Mouse (Mus musculus): ENCODE data around the gene Rftn1.
A peak's percentile ranks its signal among the peaks of the same experiment; 100 is the strongest.

Rftn1 gene

GRCm38 (mm10) chr17:50170935-50171545 lies 19.4 kb downstream of the Rftn1 start:
- no peak for DNase-seq (ENCODE audit: low read depth)

GRCm38 (mm10) chr17:50169946-50170427 lies 20.5 kb downstream of the Rftn1 start:
- DNase-seq (ENCODE audit: low read depth): no peak

- no peak for DNase-seq (ENCODE audit: low read depth)
Measured at GRCm38 (mm10) chr17:50160904-50161805, 29.3 kb downstream of the Rftn1 start.

GRCm38 (mm10) chr17:50160357-50160756 lies 30.1 kb downstream of the Rftn1 start:
- no peak for DNase-seq (ENCODE audit: low read depth)

- no peak for DNase-seq (ENCODE audit: low read depth)
Measured at GRCm38 (mm10) chr17:50159816-50160215, 30.7 kb downstream of the Rftn1 start.

- DNase-seq (ENCODE audit: low read depth): peak; percentile 81
Measured at GRCm38 (mm10) chr17:50158565-50158964, 31.9 kb downstream of the Rftn1 start.

- peak; percentile 73 for DNase-seq (ENCODE audit: low read depth)
Measured at GRCm38 (mm10) chr17:50157190-50158150, 33.0 kb downstream of the Rftn1 start.

GRCm38 (mm10) chr17:50152085-50152484 lies 38.4 kb downstream of the Rftn1 start:
- DNase-seq (ENCODE audit: low read depth): no peak

GRCm38 (mm10) chr17:50151208-50151723 lies 39.2 kb downstream of the Rftn1 start:
- no peak for DNase-seq (ENCODE audit: low read depth)

GRCm38 (mm10) chr17:50150416-50151207 lies 39.9 kb downstream of the Rftn1 start:
- no peak for DNase-seq (ENCODE audit: low read depth)

- DNase-seq (ENCODE audit: low read depth): peak; percentile 57
Measured at GRCm38 (mm10) chr17:50149690-50150210, 40.7 kb downstream of the Rftn1 start.

GRCm38 (mm10) chr17:50147831-50148587 lies 42.5 kb downstream of the Rftn1 start:
- DNase-seq (ENCODE audit: low read depth): peak; percentile 40

- no peak for DNase-seq (ENCODE audit: low read depth)
Measured at GRCm38 (mm10) chr17:50143354-50143753, 47.1 kb downstream of the Rftn1 start.

GRCm38 (mm10) chr17:50142553-50142952 lies 47.9 kb downstream of the Rftn1 start:
- DNase-seq (ENCODE audit: low read depth): peak; percentile 31

GRCm38 (mm10) chr17:50142151-50142550 lies 48.3 kb downstream of the Rftn1 start:
- peak; percentile 30 for DNase-seq (ENCODE audit: low read depth)

GRCm38 (mm10) chr17:50136060-50136459 lies 54.4 kb downstream of the Rftn1 start:
- DNase-seq (ENCODE audit: low read depth): peak; percentile 82

- no peak for DNase-seq (ENCODE audit: low read depth)
Measured at GRCm38 (mm10) chr17:50135466-50135865, 55.0 kb downstream of the Rftn1 start.

- DNase-seq (ENCODE audit: low read depth): no peak
Measured at GRCm38 (mm10) chr17:50131698-50132097, 58.8 kb downstream of the Rftn1 start.

GRCm38 (mm10) chr17:50130421-50130820 lies 60.1 kb downstream of the Rftn1 start:
- DNase-seq (ENCODE audit: low read depth): no peak

GRCm38 (mm10) chr17:50128392-50128791 lies 62.1 kb downstream of the Rftn1 start:
- no peak for DNase-seq (ENCODE audit: low read depth)
